Mouse (Mus musculus) erythroblast, adult 5-6 weeks (primary cell): ENCODE data around the gene Zfp106. TPM values are rescaled to one million over a fixed set of nuclear protein-coding genes. Genes with fewer than 3 reads are reported as not detected.

ENCODE experiments used
- ATAC-seq: replicated peaks from 2 replicates; pipeline ENCODE4 v1.8.0; 2016; ENCODE audit warnings: moderate number of reproducible peaks, mild to moderate bottlenecking, moderate TSS enrichment, inconsistent platforms; ENCODE audit not compliant: poor library complexity, low FRiP score, severe bottlenecking
- total RNA-seq, 2 experiments: library from RNA; stranded (forward) in 1 of 2; stranded (reverse) in 1 of 2; fragments of 150-400 nt in 1 of 2; fragments of 200-764, 138-1000 nt in 1 of 2; gene quantifications; 2 replicates each; pipeline versions ENCODE4 v1.2.3 to v1.2.4; 2015 to 2017; ENCODE audit warnings: low replicate concordance in 2 of 2

The Zfp106 gene
- total RNA-seq, 2 experiments from 2014 or later = 20.4 to 25.0 TPM

DNA sequence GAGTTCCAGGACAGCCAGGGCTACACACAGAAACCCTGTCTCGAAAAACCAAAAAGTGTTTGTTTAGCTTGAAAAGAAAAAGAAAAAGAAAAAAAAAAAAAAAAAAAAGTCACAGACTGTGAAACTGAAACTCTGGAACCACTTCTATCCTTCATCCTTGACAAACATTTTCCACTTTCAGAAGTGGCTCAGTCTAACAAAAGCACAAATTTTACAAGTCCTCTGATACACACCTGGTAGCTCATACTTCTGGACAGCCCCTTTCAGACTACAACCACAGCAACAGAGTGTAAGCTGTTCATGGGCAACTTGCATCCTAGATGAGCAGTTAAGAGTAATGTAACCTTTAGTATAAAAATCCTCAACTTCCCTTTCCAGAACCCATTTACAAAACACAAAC lies 2.1 kb downstream of the Zfp106 start:
- ATAC-seq = no peak

GRCm38 (mm10) chr2:120558813-120559212 lies 4.8 kb downstream of the Zfp106 start:
- no peak for ATAC-seq

GRCm38 (mm10) chr2:120556868-120557267 lies 6.8 kb downstream of the Zfp106 start:
- no peak for ATAC-seq

DNA sequence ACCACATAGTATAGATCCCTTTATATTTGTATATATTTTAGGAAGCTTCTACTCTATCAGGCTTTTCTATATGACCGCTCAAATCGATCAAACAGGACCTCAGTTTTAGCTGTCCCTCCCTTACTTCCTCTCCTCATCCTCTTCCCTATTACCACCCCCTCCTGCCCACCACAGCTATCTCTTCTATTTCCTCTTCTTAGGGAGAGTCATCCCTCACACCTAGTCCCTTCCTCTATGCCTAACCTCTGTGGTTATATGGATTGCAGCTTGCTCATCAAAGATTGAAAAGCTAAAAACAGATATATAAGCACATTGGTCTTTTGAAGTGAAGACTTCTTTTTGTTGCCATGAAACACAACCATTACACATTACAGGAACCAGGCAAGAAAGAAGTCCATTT lies 18.9 kb downstream of the Zfp106 start:
- ATAC-seq = no peak

DNA sequence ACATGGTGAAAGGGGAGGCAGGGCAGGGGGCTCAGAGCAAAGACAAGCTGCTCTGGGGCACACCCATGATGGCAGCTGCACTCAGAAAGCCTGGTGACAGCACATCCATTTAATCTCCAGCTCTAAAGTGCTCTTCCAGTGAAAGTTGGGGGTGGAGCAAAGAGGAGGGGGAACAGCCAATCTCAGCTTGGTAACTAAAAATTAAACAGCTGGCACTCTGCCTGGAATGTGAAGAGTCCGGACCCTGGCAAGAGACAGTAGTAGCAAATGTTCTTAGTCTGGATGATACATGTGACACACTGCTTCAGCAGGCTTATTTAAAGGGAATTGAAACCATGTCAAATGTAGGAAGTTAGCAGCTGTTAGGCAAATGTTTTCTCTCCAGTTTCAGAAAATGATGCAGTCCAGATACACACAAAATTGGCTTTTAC lies 23.9 kb downstream of the Zfp106 start:
- ATAC-seq = no peak

DNA sequence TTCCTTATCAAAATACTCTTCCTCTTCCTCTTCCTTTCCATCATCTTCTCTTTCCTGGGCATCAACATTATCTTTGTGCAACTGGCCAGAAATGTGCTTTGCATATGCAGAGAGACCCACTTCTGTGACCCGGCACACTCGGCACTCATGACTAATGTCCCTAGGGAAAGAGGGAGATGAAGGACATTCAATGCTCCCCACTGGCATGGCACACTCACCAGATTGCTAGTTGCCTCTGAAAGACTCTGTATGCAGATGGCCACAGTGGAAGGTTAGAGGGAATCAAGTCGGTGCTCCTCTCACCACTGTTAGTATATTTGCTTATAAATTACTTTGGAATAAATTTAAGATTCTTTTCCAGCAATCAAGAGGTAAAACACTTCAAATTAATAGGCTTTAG lies 24.3 kb downstream of the Zfp106 start:
- no peak for ATAC-seq

GRCm38 (mm10) chr2:120531223-120531622 lies 32.4 kb downstream of the Zfp106 start:
- no peak for ATAC-seq

- ATAC-seq = no peak
These were observed 34.1 kb downstream of the Zfp106 start for GRCm38 (mm10) chr2:120529531-120529930.

DNA sequence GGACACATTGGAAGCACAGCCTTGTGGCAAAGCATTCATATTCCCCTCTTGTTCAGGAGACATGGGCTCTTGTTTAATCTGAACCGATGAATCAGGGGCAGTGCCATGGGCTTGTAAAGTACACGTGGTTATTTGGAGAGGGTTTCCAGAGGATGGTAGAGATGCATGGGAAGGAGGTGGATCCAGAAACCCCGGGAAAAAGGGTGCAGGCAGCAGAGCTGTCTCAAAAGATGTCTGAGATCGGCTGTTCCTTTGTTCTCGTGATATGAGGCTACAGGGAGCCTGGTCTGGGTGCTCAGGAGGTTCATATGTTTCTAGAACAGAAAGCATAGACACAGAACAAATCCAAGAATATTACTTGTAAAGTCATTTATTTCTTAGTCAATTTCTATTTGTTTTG lies 36.9 kb downstream of the Zfp106 start:
- ATAC-seq = no peak

DNA sequence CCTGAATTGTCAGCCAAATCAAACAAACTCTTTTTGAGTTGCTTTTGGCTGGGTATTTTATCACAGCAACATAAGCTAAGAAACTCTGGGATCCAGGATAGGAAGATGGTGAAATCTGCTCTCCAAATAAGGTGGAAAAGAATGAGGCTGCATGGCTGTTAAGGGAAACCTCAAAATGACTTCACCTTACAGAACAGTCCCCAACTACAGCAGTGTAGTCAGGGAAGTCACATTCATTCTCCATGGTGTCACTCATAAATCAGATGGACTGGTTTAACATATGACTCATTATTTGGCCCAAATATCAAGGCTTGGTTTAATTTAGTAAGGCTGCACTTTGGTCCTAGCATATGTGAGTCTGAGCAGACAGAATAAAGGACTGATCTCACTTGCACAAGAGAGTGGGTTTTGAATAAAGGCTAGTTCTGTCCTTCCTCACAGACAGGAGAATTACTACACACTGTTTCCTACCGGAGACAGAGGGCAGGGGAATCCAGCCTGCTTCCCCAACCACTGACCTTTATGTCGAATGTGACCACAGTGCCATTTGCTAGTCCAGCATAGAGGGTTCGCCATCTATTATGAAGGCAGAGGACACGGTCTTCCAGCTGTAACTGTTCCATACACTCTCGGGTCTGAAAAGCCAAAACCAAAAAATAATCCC lies 45.0 kb downstream of the Zfp106 start:
- ATAC-seq = no peak

DNA sequence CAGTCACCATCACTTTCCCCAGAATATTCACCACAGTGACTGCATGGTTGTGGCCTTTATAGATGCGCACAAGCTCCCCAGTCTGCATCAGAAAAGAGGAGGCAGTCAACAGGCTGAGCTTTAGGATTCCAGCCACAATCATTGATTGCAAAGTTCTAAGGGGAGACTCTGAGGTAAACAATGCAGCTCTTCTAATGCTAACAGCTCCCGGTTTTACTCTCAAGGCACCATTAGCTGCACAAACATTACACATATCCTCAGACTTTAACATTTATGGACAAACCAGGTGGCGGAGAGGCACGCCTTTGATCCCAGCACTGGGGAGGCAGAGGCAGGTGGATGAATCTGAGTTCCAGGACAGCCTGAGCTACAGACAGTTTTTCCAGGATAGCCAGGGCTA lies 49.5 kb downstream of the Zfp106 start:
- ATAC-seq = no peak

DNA sequence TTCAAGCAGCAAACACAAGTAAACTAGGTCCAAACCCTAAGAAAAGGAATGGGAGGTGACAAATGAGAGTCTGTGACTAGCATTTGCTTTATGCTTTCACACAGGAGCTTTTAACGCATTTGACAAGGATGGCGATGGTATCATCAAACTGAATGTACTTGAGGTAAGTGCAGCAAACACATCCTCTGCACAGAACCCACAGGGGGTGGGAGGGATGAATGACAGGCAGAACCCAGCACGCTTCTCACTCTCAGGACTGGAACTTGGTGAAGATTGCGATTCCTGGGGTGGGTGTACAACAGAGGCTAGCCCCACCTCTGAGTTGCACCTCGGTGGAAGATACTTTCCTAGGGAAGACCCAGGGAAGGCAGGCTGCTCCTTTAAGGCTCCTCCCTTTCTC lies 59.7 kb downstream of the Zfp106 start:
- ATAC-seq = no peak

GRCm38 (mm10) chr2:120503094-120503493 lies 60.5 kb downstream of the Zfp106 start:
- no peak for ATAC-seq

DNA sequence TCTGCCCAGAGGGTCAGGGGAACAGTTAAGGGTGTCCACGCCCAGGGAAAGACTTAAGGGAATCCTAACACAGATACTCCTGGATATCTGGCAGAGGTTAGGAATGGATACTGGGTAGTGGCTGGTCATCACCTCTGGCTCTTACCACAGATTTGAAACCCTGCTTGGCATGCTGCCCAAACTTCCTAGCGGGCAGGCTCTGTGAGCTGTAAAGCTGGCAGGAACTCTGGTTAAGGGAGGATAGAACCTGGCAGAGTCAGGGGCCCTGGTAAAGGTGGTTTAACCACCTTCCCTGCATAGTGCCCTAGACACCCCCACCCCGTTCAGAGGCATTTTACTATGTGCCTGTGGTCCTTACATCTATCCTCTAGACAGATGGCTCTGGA lies 61.0 kb downstream of the Zfp106 start:
- ATAC-seq = no peak

DNA sequence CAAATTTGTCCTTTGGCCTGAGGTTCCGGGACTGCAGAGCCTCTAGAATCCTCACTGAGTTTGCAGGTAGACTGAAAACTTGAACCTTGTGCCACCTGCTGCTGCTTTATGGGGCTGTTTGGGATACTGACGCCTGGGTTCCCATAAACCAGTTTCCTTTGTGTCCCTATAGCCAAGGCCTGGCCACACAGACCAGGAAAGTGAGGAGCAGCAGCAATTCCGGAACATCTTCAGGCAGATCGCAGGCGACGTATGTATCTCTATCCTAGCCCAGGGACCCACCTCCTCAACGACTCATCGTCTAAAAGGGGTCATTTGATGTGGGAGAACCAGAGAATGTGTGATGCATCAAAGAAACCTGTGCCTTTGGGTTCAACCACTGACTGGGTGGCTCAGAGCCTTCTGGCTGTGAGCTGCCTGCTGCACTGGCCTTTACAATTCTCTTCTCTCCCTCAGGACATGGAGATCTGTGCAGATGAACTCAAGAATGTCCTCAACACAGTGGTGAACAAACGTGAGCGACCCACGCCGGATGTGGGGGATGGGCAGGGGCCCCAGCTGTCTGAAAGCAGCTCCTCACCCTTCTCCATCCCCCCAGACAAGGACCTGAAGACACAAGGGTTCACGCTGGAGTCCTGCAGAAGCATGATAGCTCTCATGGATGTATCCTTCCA lies 61.6 kb downstream of the Zfp106 start:
- no peak for ATAC-seq

- ATAC-seq = no peak
These were observed 62.3 kb downstream of the Zfp106 start for GRCm38 (mm10) chr2:120501136-120501918.

GRCm38 (mm10) chr2:120499971-120500471 lies 63.6 kb downstream of the Zfp106 start:
- no peak for ATAC-seq

DNA sequence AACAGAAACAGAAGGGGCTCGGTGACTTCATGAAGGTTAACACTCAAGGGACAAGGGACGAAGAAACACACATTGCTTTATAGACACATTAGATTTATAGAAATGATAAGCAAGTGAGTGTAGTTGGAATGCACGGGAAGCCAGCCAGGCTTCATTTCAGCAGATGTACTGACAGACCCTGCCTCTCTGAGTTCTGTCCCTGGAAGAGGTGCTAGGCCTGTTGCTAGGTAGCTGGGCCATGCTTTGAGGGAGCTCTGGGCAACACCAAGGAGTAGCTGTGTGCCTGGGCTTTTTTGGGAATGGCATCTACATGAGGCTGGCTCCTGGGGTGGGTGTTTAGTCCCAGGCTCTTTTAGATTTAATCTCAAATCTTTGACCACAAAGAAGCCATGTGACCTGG lies 67.1 kb downstream of the Zfp106 start:
- no peak for ATAC-seq

DNA sequence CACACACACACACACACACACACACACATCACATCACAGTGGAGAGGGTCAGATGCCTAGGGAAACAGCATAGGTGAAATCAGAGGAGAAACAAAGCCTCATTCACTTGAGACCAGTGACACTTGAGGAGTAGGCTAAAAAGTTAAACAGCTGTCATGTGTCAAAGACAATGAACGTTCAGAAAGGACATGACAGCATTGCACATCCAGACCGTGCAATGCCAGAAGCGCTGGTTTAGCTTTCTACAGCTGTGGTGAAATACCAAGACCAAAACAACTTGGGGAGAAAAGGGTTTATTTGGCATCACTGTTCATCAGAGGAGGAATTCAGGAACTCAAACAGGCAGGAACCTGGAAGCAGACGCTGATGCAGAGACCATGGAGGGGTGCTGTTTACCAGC lies 70.4 kb downstream of the Zfp106 start:
- ATAC-seq = no peak

GRCm38 (mm10) chr2:120484241-120484640 lies 79.4 kb downstream of the Zfp106 start:
- ATAC-seq = no peak
